Mouse (Mus musculus): ENCODE results near the gene Cxcl17. TPM values are rescaled to one million over a fixed set of nuclear protein-coding genes. Genes with fewer than 3 reads are reported as not detected.
A peak's percentile ranks its signal among the peaks of the same experiment; 100 is the strongest.
"Not testable (repeated sequence)": the region's sequence is repeated elsewhere in the genome, so short reads cannot be mapped to it uniquely, and the experiment has no call there.

Gene Cxcl17
- polyA plus RNA-seq, 1 experiment from 2014 or later, result not detected

DNA sequence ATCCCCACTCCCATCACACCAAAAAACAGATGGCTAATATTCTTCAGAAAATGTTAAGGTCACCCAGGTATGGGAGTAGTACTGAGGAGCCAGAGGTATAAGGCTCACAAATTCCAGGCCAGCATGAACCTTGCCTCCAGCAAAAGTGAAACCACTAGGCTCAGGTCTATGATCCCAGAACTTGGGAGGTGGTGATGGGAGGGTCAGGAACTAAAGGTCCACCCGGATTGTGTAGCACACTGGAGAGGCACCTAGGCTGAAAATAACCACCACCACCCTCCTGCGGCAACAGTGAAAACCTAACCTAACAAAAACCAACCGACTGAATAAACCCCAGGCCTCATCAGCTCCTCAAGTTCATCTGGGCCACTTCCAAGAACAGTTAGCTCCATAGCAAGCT is 15.6 kb upstream of the Cxcl17 start:
- no peaks in the 10 kb centered on the region for H3K36me3 ChIP-seq (ENCODE audit: control insufficient read depth, insufficient read depth, low read length)
- no peak overlapping the region for H3K9ac ChIP-seq (ENCODE audit: low read length)
- no peak for ATAC-seq (replicated peaks; ENCODE audit: low FRiP score, low TSS enrichment, low read depth)
- H3K4me3 ChIP-seq (ENCODE audit: low read depth, low read length), result no peak overlapping the region
- no peak overlapping the region for H3K4me2 ChIP-seq (ENCODE audit: low read length)
- no peaks in the 10 kb centered on the region for H3K27me3 ChIP-seq (replicated peaks; ENCODE audit: control insufficient read depth, insufficient read depth, low read length)
- H3K9me3 ChIP-seq (ENCODE audit: control insufficient read depth, low read length), result no peaks in the 10 kb centered on the region
- DNase-seq (ENCODE audit: low spot score), result no peak
- peaks cover 6% of the 10 kb centered on the region for H3K4me1 ChIP-seq (replicated peaks; ENCODE audit: control insufficient read depth, insufficient read depth, low read length)
- no peak overlapping the region for H3K27ac ChIP-seq (ENCODE audit: low read depth)
- 94% methylated on average over 3 of the region's 3 CpGs for WGBS

DNA sequence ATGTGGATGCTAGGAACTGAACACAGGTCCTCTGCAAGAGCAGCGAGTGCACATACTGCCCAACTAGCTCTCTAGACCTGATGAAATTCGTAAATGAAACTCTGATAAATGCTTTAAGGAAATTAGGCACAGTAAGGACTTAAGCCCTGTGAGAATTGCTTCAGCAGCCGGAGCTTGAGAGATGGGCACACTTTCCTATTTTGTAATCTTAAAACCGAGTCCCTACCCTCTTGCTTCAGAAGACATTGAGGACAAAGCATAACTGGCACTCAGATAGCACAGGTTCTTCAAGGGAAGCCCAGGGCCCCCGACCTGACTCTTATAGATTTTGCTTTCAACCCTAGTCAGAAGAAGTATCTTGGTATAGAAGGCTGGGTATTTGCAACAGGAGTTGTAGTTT is 14.5 kb upstream of the Cxcl17 start:
- ATAC-seq (replicated peaks; ENCODE audit: low FRiP score, low TSS enrichment, low read depth), result no peak

DNA sequence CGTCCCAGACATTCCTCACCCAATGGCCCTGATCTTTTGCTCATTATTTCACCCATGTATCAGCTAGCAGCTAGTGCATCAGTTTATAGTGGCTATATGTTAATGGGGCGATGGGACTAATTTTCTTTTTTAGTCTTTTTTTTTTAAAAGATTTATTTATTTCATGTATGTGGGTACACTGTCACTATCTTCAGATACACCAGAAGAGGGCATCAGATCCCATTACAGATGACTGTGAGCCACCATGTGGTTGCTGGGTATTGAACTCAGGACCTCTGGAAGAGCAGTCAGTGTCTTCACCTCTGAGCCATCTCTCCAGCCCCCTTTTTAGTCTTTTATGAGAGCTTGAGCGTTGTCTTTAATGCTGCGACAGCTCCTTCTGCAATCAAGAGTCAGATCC is 13.7 kb upstream of the Cxcl17 start:
- ATAC-seq (replicated peaks; ENCODE audit: low FRiP score, low TSS enrichment, low read depth); H3K27me3 ChIP-seq (replicated peaks; ENCODE audit: control insufficient read depth, insufficient read depth, low read length); H3K36me3 ChIP-seq (ENCODE audit: control insufficient read depth, insufficient read depth, low read length); H3K4me2 ChIP-seq (ENCODE audit: low read length); H3K4me1 ChIP-seq (replicated peaks; ENCODE audit: control insufficient read depth, insufficient read depth, low read length); H3K9ac ChIP-seq (ENCODE audit: low read length); H3K27ac ChIP-seq (ENCODE audit: low read depth); DNase-seq (ENCODE audit: low spot score); H3K4me3 ChIP-seq (ENCODE audit: low read depth, low read length); H3K9me3 ChIP-seq (ENCODE audit: control insufficient read depth, low read length): not testable (repeated sequence)
- WGBS, result 91% methylated on average over 4 of the region's 4 CpGs

More for the DNA sequence above, 14.5 kb upstream of the Cxcl17 start:
- Histone ChIP-seq H3K9ac (ENCODE audit: low read length) (no peak overlapping the region), H3K4me3 (ENCODE audit: low read depth, low read length) (no peak overlapping the region), H3K27me3 (replicated peaks; ENCODE audit: control insufficient read depth, insufficient read depth, low read length) (no peaks in the 10 kb centered on the region), H3K4me2 (ENCODE audit: low read length) (no peak overlapping the region), H3K27ac (ENCODE audit: low read depth) (no peak overlapping the region), H3K4me1 (replicated peaks; ENCODE audit: control insufficient read depth, insufficient read depth, low read length) (no peaks in the 10 kb centered on the region), H3K9me3 (ENCODE audit: control insufficient read depth, low read length) (no peaks in the 10 kb centered on the region), H3K36me3 (ENCODE audit: control insufficient read depth, insufficient read depth, low read length) (no peaks in the 10 kb centered on the region)
- WGBS, result 81% methylated on average over 5 of the region's 5 CpGs
- DNase-seq (ENCODE audit: low spot score), result no peak

DNA sequence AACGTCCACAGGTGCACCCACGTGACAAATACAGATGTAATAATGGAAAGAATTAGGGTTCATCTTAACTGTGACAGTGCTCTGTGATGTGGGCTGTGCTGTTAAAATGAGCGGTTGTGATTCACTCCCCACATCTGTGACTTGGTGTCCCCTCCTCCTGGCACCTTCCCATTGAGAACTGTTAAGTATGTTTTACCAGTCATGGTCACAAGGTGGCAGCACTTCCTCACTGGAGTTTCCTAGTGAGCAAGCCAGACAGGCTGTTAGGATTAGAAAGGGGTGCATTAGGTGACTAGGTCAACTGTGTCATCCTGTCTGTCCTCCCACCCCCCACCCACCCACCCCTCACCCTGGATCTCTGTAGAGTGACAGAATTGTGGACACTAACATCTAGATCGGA is 11.7 kb upstream of the Cxcl17 start:
- Histone ChIP-seq H3K27me3 (replicated peaks; ENCODE audit: control insufficient read depth, insufficient read depth, low read length) (no peaks in the 10 kb centered on the region), H3K36me3 (ENCODE audit: control insufficient read depth, insufficient read depth, low read length) (no peaks in the 10 kb centered on the region), H3K9me3 (ENCODE audit: control insufficient read depth, low read length) (no peaks in the 10 kb centered on the region), H3K9ac (ENCODE audit: low read length) (no peak overlapping the region), H3K4me3 (ENCODE audit: low read depth, low read length) (no peak overlapping the region), H3K4me1 (replicated peaks; ENCODE audit: control insufficient read depth, insufficient read depth, low read length) (no peaks in the 10 kb centered on the region), H3K4me2 (ENCODE audit: low read length) (no peak overlapping the region), H3K27ac (ENCODE audit: low read depth) (no peak overlapping the region)
- WGBS, result 38% methylated on average over 4 of the region's 4 CpGs
- peak; percentile 58; the same call in 1 of the 2 replicates for ATAC-seq (replicated peaks; ENCODE audit: low FRiP score, low TSS enrichment, low read depth)
- DNase-seq (ENCODE audit: low spot score), result peak; percentile 95

DNA sequence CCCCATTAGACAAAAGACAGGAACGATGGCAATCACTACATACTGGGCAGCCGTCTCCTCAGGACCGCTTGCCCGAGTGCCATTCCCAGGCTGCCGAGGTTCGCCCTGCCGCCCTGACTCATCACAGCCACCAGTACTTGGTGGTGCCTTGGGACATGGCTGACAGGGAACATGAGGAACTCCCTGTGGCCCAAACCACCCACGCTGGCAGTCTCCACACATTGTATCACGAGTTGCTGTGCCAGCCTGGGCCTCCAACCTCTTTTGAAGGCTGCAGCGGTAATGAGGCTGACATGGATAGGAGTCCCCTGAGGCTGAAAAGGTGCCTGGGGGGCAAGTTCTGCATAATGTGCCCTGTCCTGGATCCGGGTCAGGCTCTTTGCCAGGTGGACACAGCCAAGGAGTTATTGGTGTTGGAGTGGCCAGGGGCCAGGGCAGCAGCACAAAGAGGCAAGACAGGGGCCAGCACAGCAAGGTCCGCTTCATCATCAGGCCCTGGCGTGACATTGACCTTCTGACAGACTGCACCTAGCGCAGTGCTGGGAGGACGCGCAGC is 9.7 kb upstream of the Cxcl17 start:
- Histone ChIP-seq H3K4me1 (replicated peaks; ENCODE audit: control insufficient read depth, insufficient read depth, low read length) (no peaks in the 10 kb centered on the region), H3K36me3 (ENCODE audit: control insufficient read depth, insufficient read depth, low read length) (no peaks in the 10 kb centered on the region), H3K27me3 (replicated peaks; ENCODE audit: control insufficient read depth, insufficient read depth, low read length) (no peaks in the 10 kb centered on the region), H3K9ac (ENCODE audit: low read length) (no peak overlapping the region), H3K27ac (ENCODE audit: low read depth) (no peak overlapping the region), H3K4me3 (ENCODE audit: low read depth, low read length) (no peak overlapping the region), H3K9me3 (ENCODE audit: control insufficient read depth, low read length) (no peaks in the 10 kb centered on the region), H3K4me2 (ENCODE audit: low read length) (no peak overlapping the region)
- ATAC-seq (replicated peaks; ENCODE audit: low FRiP score, low TSS enrichment, low read depth) (no peak), DNase-seq (ENCODE audit: low spot score) (no peak)
- whole genome bisulfite sequencing, result 81% methylated on average over 16 of the region's 16 CpGs

DNA sequence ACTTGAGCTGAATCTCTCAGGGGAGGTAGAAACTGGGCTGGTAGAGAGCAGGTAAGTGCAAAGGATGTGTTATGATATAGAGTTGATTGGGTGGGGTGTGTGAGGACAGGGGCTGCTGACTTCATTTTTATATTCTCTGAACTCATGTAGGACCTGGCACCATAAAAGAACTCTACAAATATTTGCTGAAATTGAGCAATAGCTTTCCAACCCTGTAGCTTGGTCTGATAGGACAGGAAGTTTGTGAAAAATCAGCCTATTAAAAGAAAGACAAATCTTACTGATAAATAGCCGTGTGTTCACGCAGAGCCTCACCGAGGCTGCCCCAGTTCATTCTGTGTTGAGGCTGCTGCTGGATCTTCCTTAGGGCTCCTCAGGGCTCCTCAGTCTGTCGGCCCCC is 7.3 kb upstream of the Cxcl17 start:
- no peaks in the 10 kb centered on the region for H3K36me3 ChIP-seq (ENCODE audit: control insufficient read depth, insufficient read depth, low read length)
- DNase-seq (ENCODE audit: low spot score), result no peak
- WGBS, result 72% methylated on average over 4 of the region's 4 CpGs
- no peak overlapping the region for H3K27ac ChIP-seq (ENCODE audit: low read depth)
- no peaks in the 10 kb centered on the region for H3K27me3 ChIP-seq (replicated peaks; ENCODE audit: control insufficient read depth, insufficient read depth, low read length)
- no peaks in the 10 kb centered on the region for H3K4me1 ChIP-seq (replicated peaks; ENCODE audit: control insufficient read depth, insufficient read depth, low read length)
- no peak overlapping the region for H3K9ac ChIP-seq (ENCODE audit: low read length)
- H3K4me3 ChIP-seq (ENCODE audit: low read depth, low read length), result no peak overlapping the region
- ATAC-seq (replicated peaks; ENCODE audit: low FRiP score, low TSS enrichment, low read depth), result no peak
- H3K9me3 ChIP-seq (ENCODE audit: control insufficient read depth, low read length), result no peaks in the 10 kb centered on the region
- H3K4me2 ChIP-seq (ENCODE audit: low read length), result no peak overlapping the region

DNA sequence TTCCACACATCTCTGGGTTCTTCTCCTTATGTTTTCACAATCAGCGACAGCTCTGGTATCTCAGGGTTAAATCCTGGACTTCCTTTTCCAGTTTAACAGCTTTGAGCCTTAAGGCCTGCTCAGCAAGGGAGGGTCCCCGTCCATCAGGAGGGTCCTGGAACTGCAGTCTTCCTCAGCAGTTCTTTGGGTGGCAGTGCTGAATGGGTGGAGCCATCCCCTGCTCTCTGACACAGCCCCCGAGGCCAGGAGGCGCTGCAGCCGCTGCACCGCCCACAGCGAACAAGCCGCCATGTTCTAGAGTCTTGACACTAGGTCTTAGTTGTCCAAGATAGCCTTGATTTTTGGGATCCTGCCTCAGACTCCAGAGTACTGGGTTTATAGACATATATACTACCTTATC is 6.8 kb upstream of the Cxcl17 start:
- H3K27me3 ChIP-seq (replicated peaks; ENCODE audit: control insufficient read depth, insufficient read depth, low read length), result no peaks in the 10 kb centered on the region
- H3K4me1 ChIP-seq (replicated peaks; ENCODE audit: control insufficient read depth, insufficient read depth, low read length), result no peaks in the 10 kb centered on the region
- H3K4me2 ChIP-seq (ENCODE audit: low read length), result no peak overlapping the region
- no peak overlapping the region for H3K27ac ChIP-seq (ENCODE audit: low read depth)
- no peaks in the 10 kb centered on the region for H3K36me3 ChIP-seq (ENCODE audit: control insufficient read depth, insufficient read depth, low read length)
- H3K9me3 ChIP-seq (ENCODE audit: control insufficient read depth, low read length), result no peaks in the 10 kb centered on the region
- 80% methylated on average over 8 of the region's 8 CpGs for WGBS
- H3K9ac ChIP-seq (ENCODE audit: low read length), result no peak overlapping the region
- DNase-seq (ENCODE audit: low spot score), result no peak
- no peak for ATAC-seq (replicated peaks; ENCODE audit: low FRiP score, low TSS enrichment, low read depth)
- no peak overlapping the region for H3K4me3 ChIP-seq (ENCODE audit: low read depth, low read length)

DNA sequence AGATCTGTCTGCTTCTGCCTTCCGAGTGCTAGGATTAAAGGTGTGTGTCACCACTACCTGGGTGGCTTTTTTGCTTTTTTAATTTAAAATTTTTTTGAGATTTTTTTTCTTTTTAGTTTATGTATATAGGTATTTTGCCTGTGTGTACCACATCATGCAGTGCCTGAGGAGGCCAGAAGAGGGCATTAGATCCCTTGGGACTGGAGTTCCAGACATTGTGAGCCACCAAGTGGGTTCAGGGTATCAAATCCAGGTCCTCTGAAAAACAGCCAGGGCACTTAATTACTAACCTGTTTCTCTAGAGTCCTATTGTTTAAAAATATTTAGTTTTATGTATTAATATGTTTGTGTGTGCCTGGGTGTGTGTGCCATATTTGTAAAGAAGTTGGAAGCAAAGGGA is 4.9 kb upstream of the Cxcl17 start:
- Histone ChIP-seq H3K27ac (ENCODE audit: low read depth) (no peak overlapping the region), H3K4me2 (ENCODE audit: low read length) (no peak overlapping the region), H3K4me3 (ENCODE audit: low read depth, low read length) (no peak overlapping the region), H3K36me3 (ENCODE audit: control insufficient read depth, insufficient read depth, low read length) (no peaks in the 10 kb centered on the region), H3K27me3 (replicated peaks; ENCODE audit: control insufficient read depth, insufficient read depth, low read length) (no peaks in the 10 kb centered on the region), H3K4me1 (replicated peaks; ENCODE audit: control insufficient read depth, insufficient read depth, low read length) (no peaks in the 10 kb centered on the region), H3K9ac (ENCODE audit: low read length) (no peak overlapping the region), H3K9me3 (ENCODE audit: control insufficient read depth, low read length) (no peaks in the 10 kb centered on the region)
- no peak for DNase-seq (ENCODE audit: low spot score)
- no peak for ATAC-seq (replicated peaks; ENCODE audit: low FRiP score, low TSS enrichment, low read depth)
- WGBS, result 85% methylated on average over 1 of the region's 1 CpGs

DNA sequence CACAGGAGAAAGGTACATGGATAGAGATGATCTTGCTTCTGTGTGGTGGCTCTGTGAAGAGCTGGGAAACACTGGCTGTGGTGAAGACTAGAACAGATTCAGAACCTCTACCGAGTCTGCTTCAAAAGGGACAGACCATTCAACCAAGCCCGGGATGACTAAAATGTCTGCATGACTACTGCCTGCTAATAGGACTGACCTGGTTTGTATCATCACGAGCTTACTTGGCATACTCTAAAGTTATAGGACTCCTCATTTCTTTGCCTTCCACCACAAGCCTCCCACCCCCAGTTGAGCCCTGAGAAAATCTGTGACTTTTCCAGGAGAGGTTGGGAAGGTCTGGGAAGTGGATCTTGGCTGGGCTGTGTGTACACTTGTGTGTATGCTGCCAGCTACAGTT is 825 bp downstream of the Cxcl17 start:
- no peak for DNase-seq (ENCODE audit: low spot score)
- H3K27ac ChIP-seq (ENCODE audit: low read depth), result no peak overlapping the region
- no peak overlapping the region for H3K9ac ChIP-seq (ENCODE audit: low read length)
- H3K4me1 ChIP-seq (replicated peaks; ENCODE audit: control insufficient read depth, insufficient read depth, low read length), result no peaks in the 10 kb centered on the region
- ATAC-seq (replicated peaks; ENCODE audit: low FRiP score, low TSS enrichment, low read depth), result no peak
- no peaks in the 10 kb centered on the region for H3K27me3 ChIP-seq (replicated peaks; ENCODE audit: control insufficient read depth, insufficient read depth, low read length)
- H3K4me2 ChIP-seq (ENCODE audit: low read length), result no peak overlapping the region
- H3K9me3 ChIP-seq (ENCODE audit: control insufficient read depth, low read length), result no peaks in the 10 kb centered on the region
- no peak overlapping the region for H3K4me3 ChIP-seq (ENCODE audit: low read depth, low read length)
- 75% methylated on average over 3 of the region's 3 CpGs for WGBS
- H3K36me3 ChIP-seq (ENCODE audit: control insufficient read depth, insufficient read depth, low read length), result no peaks in the 10 kb centered on the region

All from intestine, embryonic 14.5 days (tissue).